Mouse (Mus musculus): Measurements from ENCODE around the gene Ank.

DNA sequence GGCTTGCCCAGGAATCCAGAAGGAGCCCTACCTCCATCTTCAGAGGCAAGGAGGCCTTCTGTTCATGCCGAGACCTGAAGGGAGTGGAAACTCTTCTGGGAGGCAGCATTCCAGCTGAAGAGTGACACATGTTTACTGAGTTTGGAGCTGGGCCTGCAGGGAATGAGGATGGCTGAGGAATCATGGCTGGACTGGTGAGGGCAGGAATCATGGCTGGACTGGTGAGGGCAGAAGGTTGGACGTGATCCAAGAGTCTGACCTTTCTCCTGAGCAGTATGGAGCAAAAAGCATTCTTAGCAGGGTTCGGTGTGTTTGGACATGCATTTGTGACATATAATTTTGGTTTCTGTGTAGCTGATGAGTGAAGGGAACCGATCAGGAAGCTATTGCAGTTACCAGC is 15.5 kb downstream of the Ank start:
- TF ChIP-seq HCFC1 (IDR thresholded peaks at IDR 0.05; ENCODE audit: borderline replicate concordance, insufficient read depth, low read length) (no peak), ZNF384 (IDR thresholded peaks at IDR 0.05; ENCODE audit: low read depth, low read length) (no peak), MAFK (IDR thresholded peaks at IDR 0.05; ENCODE audit: insufficient read depth, low read depth, low read length) (no peak)

Data from ES-E14 (cell line).